Mouse (Mus musculus) left cerebral cortex, postnatal 4 days (tissue): Measurements from ENCODE around the gene Zfp217. TPM values are rescaled to one million over a fixed set of nuclear protein-coding genes. Genes with fewer than 3 reads are reported as not detected.

Experiments
- DNase-seq: peaks from one replicate; pipeline ENCODE4 v3.0.0-alpha.2; 2022
- intact Hi-C: fragments of 180-260 bp; cut with DNase I; formaldehyde crosslinking; loops from one replicate; pipeline ENCODE4 v1.15.1; 2025
- total RNA-seq, 2 experiments: library from RNA; stranded (reverse); gene quantifications; 2 replicates each; pipeline ENCODE4 v1.2.3; 2021

Zfp217 gene
- total RNA-seq, 2 experiments from 2014 or later, result 3.8 to 4.0 TPM

- intact Hi-C loops, result no loop called here
Observed at GRCm38 (mm10) chr2:170159795-170160568, 12.1 kb upstream of the Zfp217 start.

GRCm38 (mm10) chr2:170158987-170159386 is 11.1 kb upstream of the Zfp217 start:
- DNase-seq, result no peak
- intact Hi-C loops, result no loop called here

More at GRCm38 (mm10) chr2:170159795-170160568, 12.1 kb upstream of the Zfp217 start:
- DNase-seq, result no peak

GRCm38 (mm10) chr2:170158251-170158650 is 10.3 kb upstream of the Zfp217 start:
- DNase-seq, result no peak
- intact Hi-C loops, result no loop called here

GRCm38 (mm10) chr2:170157280-170158200 is 9.6 kb upstream of the Zfp217 start:
- intact Hi-C loops, result no loop called here
- DNase-seq, result no peak

- DNase-seq, result peak; percentile 55
- intact Hi-C loops, result no loop called here
Observed at GRCm38 (mm10) chr2:170155089-170155740, 7.3 kb upstream of the Zfp217 start.

GRCm38 (mm10) chr2:170154738-170155088 is 6.8 kb upstream of the Zfp217 start:
- intact Hi-C loops, result no loop called here
- DNase-seq, result no peak

GRCm38 (mm10) chr2:170154301-170154721 is 6.4 kb upstream of the Zfp217 start:
- intact Hi-C loops, result no loop called here
- no peak for DNase-seq

GRCm38 (mm10) chr2:170153421-170154271 is 5.7 kb upstream of the Zfp217 start:
- intact Hi-C loops, result no loop called here
- peak; percentile 9 for DNase-seq

- no peak for DNase-seq
- intact Hi-C loops, result no loop called here
Observed at GRCm38 (mm10) chr2:170152856-170153255, 5.0 kb upstream of the Zfp217 start.

GRCm38 (mm10) chr2:170152036-170152686 is 4.3 kb upstream of the Zfp217 start:
- DNase-seq, result no peak
- intact Hi-C loops, result no loop called here

GRCm38 (mm10) chr2:170151470-170151869 is 3.6 kb upstream of the Zfp217 start:
- intact Hi-C loops, result no loop called here
- DNase-seq, result no peak

- no peak for DNase-seq
- intact Hi-C loops, result no loop called here
Observed at GRCm38 (mm10) chr2:170148828-170149227, 925 bp upstream of the Zfp217 start.

- DNase-seq, result no peak
- intact Hi-C loops, result no loop called here
Observed at GRCm38 (mm10) chr2:170147170-170147569, 733 bp downstream of the Zfp217 start.

- no peak for DNase-seq
Observed at GRCm38 (mm10) chr2:170144343-170144742, 3.6 kb downstream of the Zfp217 start.

GRCm38 (mm10) chr2:170143861-170144260 is 4.0 kb downstream of the Zfp217 start:
- intact Hi-C loops, result no loop called here
- no peak for DNase-seq

More at GRCm38 (mm10) chr2:170144343-170144742, 3.6 kb downstream of the Zfp217 start:
- intact Hi-C loops, result no loop called here

- intact Hi-C loops, result no loop called here
- DNase-seq, result no peak
Observed at GRCm38 (mm10) chr2:170142542-170142941, 5.4 kb downstream of the Zfp217 start.

- intact Hi-C loops, result no loop called here
- DNase-seq, result no peak
Observed at GRCm38 (mm10) chr2:170141481-170141880, 6.4 kb downstream of the Zfp217 start.

- intact Hi-C loops, result no loop called here
- DNase-seq, result no peak
Observed at GRCm38 (mm10) chr2:170139411-170140046, 8.4 kb downstream of the Zfp217 start.

GRCm38 (mm10) chr2:170136928-170137327 is 11.0 kb downstream of the Zfp217 start:
- no peak for DNase-seq
- intact Hi-C loops, result no loop called here
